Mouse (Mus musculus): ENCODE measurements at regions not wholly inside any gene's neighbourhood (a gene's known extent, or its start where the extent isn't known, plus 50 kb on each side); places are given as distances from the start of the nearest gene placed in this dataset.
A peak's percentile ranks its signal among the peaks of the same experiment; 100 is the strongest.

DNA sequence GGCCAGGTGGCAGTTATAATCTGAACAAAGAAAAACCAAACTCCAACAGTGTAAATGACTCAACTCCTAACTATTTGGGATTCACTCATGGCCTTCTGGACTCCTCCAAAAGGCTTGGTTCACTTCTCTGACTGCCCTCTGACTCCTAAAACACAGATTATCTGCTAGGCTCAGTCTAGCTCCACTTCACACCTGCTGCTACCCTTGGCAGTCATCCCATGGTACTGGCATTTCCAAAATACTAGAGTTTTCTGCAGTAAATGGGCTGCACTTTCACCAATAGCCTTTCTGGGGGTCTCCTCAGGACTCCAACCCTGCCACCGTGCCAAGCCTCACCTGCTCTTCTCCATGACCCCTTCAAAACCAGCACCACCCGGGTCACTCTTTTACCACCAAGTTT lies 237.6 kb downstream of the Efnb2 start:
- TF ChIP-seq POLR2A (IDR thresholded peaks at IDR 0.05; ENCODE audit: borderline replicate concordance, extremely low read depth, insufficient read depth, insufficient read length, poor library complexity, severe bottlenecking) (no peak), CTCF (IDR thresholded peaks at IDR 0.05; ENCODE audit: borderline replicate concordance, extremely low read depth, insufficient read depth, insufficient read length) (no peak)
- no peak for DNase-seq (ENCODE audit: low read depth)

DNA sequence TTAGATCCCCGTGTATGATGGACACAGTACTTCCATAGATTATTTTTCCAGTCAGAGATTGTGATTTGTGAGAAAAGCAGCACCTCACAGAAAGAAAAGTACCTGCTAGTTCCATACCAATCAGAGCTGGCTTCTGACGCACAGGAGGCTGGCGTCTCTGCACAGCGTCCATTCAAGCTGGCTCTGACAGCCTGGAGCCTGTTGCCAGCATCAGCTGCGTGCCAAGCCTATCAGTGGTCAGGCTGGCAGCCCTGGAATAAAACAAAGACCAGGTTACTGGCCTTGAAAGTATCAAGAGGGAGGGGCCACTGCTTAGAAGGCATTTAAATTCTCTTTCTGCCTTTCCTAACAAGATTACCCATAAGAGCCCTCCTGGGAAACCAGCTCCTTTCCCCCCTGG lies 239.3 kb downstream of the Efnb2 start:
- DNase-seq (ENCODE audit: low read depth), result peak; percentile 73
- TF ChIP-seq CTCF (IDR thresholded peaks at IDR 0.05; ENCODE audit: borderline replicate concordance, extremely low read depth, insufficient read depth, insufficient read length) (no peak), POLR2A (IDR thresholded peaks at IDR 0.05; ENCODE audit: borderline replicate concordance, extremely low read depth, insufficient read depth, insufficient read length, poor library complexity, severe bottlenecking) (no peak)

DNA sequence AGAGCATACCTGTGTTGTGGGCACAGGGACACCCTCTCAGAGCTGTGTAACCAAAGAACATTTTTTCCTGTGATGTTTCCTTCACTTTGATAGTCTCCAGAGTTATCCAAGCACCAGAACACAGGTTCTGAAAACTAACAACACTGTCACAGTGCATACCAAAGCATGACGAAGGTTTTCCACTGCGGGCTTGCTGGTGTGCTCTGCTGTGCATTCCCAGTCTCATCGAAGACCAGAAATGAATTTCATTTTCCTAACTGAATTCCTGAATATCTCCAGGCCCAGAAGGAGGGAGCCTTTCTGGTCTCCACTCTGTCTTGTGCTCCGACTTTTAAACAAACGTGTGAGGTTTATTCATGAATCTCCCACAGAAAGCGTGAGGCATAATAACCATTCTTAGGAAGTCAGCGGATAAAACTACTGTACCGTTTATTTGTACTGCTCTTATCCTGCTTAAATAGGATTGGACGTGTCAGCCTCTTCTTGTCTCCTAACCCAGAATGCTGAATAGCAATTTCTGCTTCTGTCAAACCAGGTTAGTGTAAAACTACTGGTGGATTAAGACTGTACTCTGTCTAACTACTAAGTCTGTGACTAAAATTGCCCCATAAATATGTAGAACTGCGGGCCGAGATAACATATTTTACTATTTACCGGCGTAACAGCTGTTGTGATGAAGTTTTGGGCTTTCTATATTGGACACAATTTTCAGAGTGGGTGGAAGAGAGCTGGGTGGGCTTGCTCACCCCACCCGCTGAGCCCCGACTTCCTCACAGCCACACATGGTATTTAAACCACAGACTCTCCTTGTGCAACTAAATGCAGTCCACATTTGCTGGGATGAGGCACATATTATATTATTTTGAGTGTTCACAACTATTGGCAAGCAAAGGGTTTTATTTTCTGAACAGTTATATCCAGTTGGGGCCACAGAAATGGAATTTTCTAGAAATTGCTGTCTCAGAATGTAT lies 241.4 kb downstream of the Efnb2 start:
- DNase-seq (ENCODE audit: low read depth), result peak; percentile 45
- no peak for TF ChIP-seq CTCF (IDR thresholded peaks at IDR 0.05; ENCODE audit: borderline replicate concordance, extremely low read depth, insufficient read depth, insufficient read length)
- no peak for TF ChIP-seq POLR2A (IDR thresholded peaks at IDR 0.05; ENCODE audit: borderline replicate concordance, extremely low read depth, insufficient read depth, insufficient read length, poor library complexity, severe bottlenecking)

DNA sequence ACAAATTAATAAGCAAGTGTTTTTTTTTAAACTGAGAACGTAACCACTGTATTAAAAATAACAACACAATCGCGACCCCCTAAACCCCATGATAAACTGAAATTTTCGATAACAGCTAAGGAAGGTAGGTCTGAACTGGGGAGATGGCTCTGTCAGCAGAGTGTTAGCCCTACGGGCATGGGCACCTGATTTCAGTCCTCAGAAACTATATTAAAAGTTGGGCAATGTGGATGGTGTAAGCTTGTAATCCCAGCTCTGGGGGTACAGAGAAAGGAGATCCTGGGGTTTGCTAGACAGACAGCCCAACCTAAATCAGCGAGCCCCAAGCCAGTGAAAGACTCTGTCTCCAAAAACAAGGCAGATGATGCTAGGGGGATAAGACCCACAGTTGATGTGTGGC lies 242.1 kb downstream of the Efnb2 start:
- DNase-seq (ENCODE audit: low read depth), result no peak
- TF ChIP-seq POLR2A (IDR thresholded peaks at IDR 0.05; ENCODE audit: borderline replicate concordance, extremely low read depth, insufficient read depth, insufficient read length, poor library complexity, severe bottlenecking) (no peak), CTCF (IDR thresholded peaks at IDR 0.05; ENCODE audit: borderline replicate concordance, extremely low read depth, insufficient read depth, insufficient read length) (no peak)

DNA sequence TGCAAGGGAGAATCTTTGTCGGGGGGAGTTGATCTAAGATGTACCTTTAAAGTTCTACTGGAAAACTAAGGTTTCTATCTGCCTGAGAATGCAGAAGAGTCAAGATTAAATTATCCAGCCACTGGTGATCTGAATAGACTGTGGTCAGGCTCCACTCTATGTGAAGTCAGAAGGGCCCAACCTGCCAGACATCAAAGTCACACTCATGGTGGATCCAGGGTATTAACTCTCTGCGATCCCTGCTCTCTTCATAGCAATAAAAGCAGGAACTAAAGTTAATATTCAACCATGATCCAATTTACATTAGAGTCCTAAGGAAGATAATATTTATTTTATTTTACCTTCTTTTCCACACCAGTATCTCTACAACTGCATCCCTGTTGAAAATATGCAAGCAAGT lies 242.5 kb downstream of the Efnb2 start:
- no peak for TF ChIP-seq CTCF (IDR thresholded peaks at IDR 0.05; ENCODE audit: borderline replicate concordance, extremely low read depth, insufficient read depth, insufficient read length)
- TF ChIP-seq POLR2A (IDR thresholded peaks at IDR 0.05; ENCODE audit: borderline replicate concordance, extremely low read depth, insufficient read depth, insufficient read length, poor library complexity, severe bottlenecking), result no peak
- DNase-seq (ENCODE audit: low read depth), result no peak

DNA sequence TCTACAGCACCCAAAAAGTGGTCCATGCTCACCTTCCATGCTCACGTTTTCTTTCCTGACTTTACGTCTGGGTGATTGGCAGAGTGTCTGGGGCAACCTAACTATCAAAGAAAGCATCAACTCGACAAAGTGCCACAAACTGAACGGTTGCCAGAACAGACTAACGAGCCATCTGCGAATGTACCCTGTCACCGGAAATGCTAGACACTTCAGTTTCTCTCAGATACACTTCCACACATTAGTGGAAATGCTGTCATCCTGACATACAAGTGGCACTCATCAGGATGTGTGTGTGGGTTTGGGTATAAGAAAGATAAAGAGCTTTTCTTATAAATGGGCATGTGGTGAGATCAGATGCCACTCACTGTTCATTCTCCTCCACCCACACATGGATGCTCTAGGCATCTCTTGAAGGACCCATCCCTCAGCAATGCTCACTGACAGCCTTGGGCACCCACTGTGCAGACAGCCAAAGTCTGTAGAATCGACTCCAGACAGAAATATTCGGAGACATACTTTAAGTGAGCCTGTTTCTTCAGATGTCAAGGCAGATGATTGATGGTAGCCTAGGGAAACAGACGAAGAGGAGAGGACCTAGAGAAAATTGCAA lies 244.8 kb downstream of the Efnb2 start:
- peak; percentile 83 for DNase-seq (ENCODE audit: low read depth)
- TF ChIP-seq POLR2A (IDR thresholded peaks at IDR 0.05; ENCODE audit: borderline replicate concordance, extremely low read depth, insufficient read depth, insufficient read length, poor library complexity, severe bottlenecking) (no peak), CTCF (IDR thresholded peaks at IDR 0.05; ENCODE audit: borderline replicate concordance, extremely low read depth, insufficient read depth, insufficient read length) (no peak)

DNA sequence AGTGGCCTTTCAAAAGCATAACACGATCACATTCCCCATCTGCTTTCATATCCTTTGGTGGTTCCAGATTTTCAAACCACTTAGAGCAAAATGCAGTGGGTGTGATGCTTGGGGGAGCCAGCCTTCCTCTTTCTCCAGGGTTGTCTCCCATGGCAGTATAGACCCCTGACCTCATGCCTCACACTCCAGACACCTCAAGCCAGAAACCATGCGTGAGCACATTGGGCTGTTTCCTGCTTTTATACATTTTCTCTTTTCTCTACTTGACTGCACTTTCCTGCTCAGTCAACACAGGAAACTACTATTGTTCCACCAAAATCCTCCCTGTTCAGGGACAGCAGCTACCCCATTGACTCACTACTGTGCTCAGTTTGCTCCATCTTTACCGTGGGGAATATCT lies 253.7 kb downstream of the Efnb2 start:
- no peak for DNase-seq (ENCODE audit: low read depth)
- TF ChIP-seq CTCF (IDR thresholded peaks at IDR 0.05; ENCODE audit: borderline replicate concordance, extremely low read depth, insufficient read depth, insufficient read length), result no peak
- TF ChIP-seq POLR2A (IDR thresholded peaks at IDR 0.05; ENCODE audit: borderline replicate concordance, extremely low read depth, insufficient read depth, insufficient read length, poor library complexity, severe bottlenecking), result no peak

DNA sequence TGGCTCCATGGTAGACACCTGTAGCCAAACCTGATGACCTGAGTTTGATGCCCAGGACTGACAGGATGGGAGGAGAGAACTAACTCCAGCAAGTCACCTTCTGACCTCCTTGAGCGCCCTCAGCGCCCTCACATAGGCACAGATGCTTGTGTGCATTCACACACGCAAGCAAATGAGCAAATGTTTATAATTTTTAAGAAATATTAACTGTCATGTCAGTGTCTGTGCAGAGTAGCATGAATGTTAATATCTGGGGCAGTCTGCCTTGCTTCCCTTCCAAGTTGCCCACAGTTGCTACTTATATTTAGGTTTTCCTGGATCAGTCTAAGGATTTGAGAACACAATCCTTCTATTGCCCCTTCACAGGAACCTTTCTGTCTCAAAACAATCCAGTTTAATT lies 257.6 kb downstream of the Efnb2 start:
- TF ChIP-seq CTCF (IDR thresholded peaks at IDR 0.05; ENCODE audit: borderline replicate concordance, extremely low read depth, insufficient read depth, insufficient read length), result no peak
- no peak for TF ChIP-seq POLR2A (IDR thresholded peaks at IDR 0.05; ENCODE audit: borderline replicate concordance, extremely low read depth, insufficient read depth, insufficient read length, poor library complexity, severe bottlenecking)
- DNase-seq (ENCODE audit: low read depth), result no peak

DNA sequence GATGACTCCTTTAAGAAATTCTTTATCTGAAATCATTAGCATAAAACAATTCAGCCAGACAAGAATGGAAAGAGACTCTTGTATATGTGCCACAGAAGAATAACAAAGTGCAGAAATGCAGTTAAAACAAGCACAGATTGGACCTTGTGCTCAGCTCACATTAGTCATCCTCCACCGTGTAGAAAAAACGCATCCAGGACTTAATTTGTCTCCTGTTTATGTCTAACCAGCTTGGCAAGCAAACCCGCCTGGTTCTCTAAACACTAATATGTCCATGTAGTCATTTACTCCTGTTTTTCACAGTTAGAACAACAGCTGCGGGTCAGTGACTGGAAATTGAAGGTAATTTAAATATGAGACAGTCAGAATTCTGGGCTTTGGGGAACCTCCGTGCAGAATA lies 268.7 kb downstream of the Efnb2 start:
- TF ChIP-seq CTCF (IDR thresholded peaks at IDR 0.05; ENCODE audit: borderline replicate concordance, extremely low read depth, insufficient read depth, insufficient read length) (no peak), POLR2A (IDR thresholded peaks at IDR 0.05; ENCODE audit: borderline replicate concordance, extremely low read depth, insufficient read depth, insufficient read length, poor library complexity, severe bottlenecking) (no peak)
- peak; percentile 67 for DNase-seq (ENCODE audit: low read depth)

DNA sequence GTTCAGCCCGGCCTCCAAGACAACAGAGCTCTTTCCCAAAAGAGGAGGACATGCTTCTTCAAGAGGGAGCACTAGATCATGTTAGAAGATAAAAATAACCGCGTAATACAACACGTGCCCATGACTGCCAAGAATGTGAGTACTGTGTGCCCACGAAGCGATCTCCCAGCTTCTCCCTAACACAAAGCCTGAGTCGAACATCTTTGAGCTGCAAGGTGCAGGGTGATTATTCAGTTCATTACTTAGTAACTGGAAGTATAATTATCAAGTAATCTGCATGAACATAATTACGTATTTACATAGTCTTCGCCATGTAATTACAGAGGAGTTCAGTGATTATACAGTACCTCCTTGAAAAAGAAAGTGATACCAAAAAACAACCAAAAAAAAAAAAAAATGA lies 269.7 kb downstream of the Efnb2 start:
- peak; percentile 69 for DNase-seq (ENCODE audit: low read depth)
- no peak for TF ChIP-seq POLR2A (IDR thresholded peaks at IDR 0.05; ENCODE audit: borderline replicate concordance, extremely low read depth, insufficient read depth, insufficient read length, poor library complexity, severe bottlenecking)
- TF ChIP-seq CTCF (IDR thresholded peaks at IDR 0.05; ENCODE audit: borderline replicate concordance, extremely low read depth, insufficient read depth, insufficient read length), result no peak

DNA sequence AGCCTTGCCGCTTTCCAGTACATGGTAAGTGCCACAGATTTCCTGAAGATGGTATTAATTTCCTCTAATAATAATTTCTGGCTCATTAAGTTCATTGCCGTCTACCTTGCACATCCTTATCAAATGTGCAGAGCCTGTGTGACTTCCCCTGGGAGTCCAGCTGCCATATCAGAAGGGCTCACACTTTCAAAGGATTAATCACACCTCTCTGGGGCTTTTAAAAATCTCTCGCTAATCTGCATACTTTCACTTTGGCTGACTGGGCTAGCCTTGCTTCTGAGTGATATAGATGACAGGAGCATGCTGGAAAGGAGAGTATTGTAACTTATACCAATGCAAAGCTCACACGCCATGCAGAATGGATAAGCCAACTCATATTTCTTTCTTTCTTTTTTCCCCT lies 282.8 kb downstream of the Efnb2 start:
- DNase-seq (ENCODE audit: low read depth), result peak; percentile 67

More for the DNA sequence above, 282.8 kb downstream of the Efnb2 start:
- no peak for TF ChIP-seq POLR2A (IDR thresholded peaks at IDR 0.05; ENCODE audit: borderline replicate concordance, extremely low read depth, insufficient read depth, insufficient read length, poor library complexity, severe bottlenecking)
- no peak for TF ChIP-seq CTCF (IDR thresholded peaks at IDR 0.05; ENCODE audit: borderline replicate concordance, extremely low read depth, insufficient read depth, insufficient read length)
